Comparison of ENCODE assay signal across 8 mouse cellular contexts in genomic region chr4:109657021-109657850, GRCm38 (mm10). TPM values are rescaled to one million over a fixed set of nuclear protein-coding genes. Genes with fewer than 3 reads are reported as not detected.
DNase-seq lines count a peak whose midpoint lies in the region; ATAC-seq lines count a peak whose summit lies in the region.

No protein-coding gene starts in this region.

- peak; percentile 63 for ATAC-seq in heart, embryonic 11.5 days (replicated peaks; ENCODE audit: insufficient number of reproducible peaks, low FRiP score, low TSS enrichment)

- no peak overlapping the region for H3K27ac ChIP-seq in heart, embryonic 11.5 days (ENCODE audit: low read depth, low read length)

- no peaks in the 10 kb centered on the region for H3K36me3 ChIP-seq in heart, embryonic 11.5 days (ENCODE audit: control insufficient read depth, insufficient read depth, low read length)

- H3K27me3 ChIP-seq in heart, embryonic 11.5 days (ENCODE audit: control insufficient read depth, insufficient read depth, low read length), result peaks cover 51% of the 10 kb centered on the region

- WGBS in heart, embryonic 11.5 days (ENCODE audit: insufficient replicate concordance), result under 1% methylated on average over 53 of the region's 53 CpGs

- no peaks in the 10 kb centered on the region for H3K4me1 ChIP-seq in heart, embryonic 11.5 days (ENCODE audit: control insufficient read depth, insufficient read depth, low read length)

- peak overlapping the region; percentile 75 for H3K4me2 ChIP-seq in heart, embryonic 11.5 days

- peak; percentile 51 for DNase-seq in CD4-positive helper T cell, adult 2 months (ENCODE audit: low read depth, low spot score)
- DNase-seq in adipocyte (ENCODE audit: low spot score), result peak; percentile 74
- peak; percentile 69 for DNase-seq in embryo, embryonic 11 days
- DNase-seq in kidney, adult 9 months, result peak; percentile 47
- peak; percentile 54 for DNase-seq in lung, postnatal 14 days
- DNase-seq in retina, embryonic 14.5 days (ENCODE audit: low spot score), result peak; percentile 56
- no peak for DNase-seq in frontal cortex, adult 2 months (ENCODE audit: extremely low spot score in 1 of 2, low spot score in 1 of 2)

- H3K4me3 ChIP-seq in heart, embryonic 11.5 days (ENCODE audit: low read depth, low read length), result peak overlapping the region; percentile 45

- H3K9ac ChIP-seq in heart, embryonic 11.5 days (ENCODE audit: low read depth, low read length), result 0 out of 2 replicates have a peak overlapping the region, but pooled peaks have one; percentile 12

- H3K9me3 ChIP-seq in heart, embryonic 11.5 days (replicated peaks; ENCODE audit: control insufficient read depth, low read length), result no peaks in the 10 kb centered on the region

RNA-seq across cellular contexts. Expression of gene Cdkn2c, which starts 9.8 kb away (rescaled TPM):
- polyA plus RNA-seq in heart, embryonic 11.5 days (2014; fragmentation: Nextera tagmentation; extraction: Ambion mirVana), result 5.2 and 6.1 TPM in 2 replicates
- polyA plus RNA-seq in frontal cortex, adult 2 months (2012; rRNA removed), result 4.3 and 4.8 TPM in 2 replicates

RNA-seq across cellular contexts. Expression of gene Faf1, which starts 19.2 kb away (rescaled TPM):
- 25.2 and 25.3 TPM in 2 replicates for polyA plus RNA-seq in heart, embryonic 11.5 days (2014; fragmentation: Nextera tagmentation; extraction: Ambion mirVana)
- 16.2 and 21.4 TPM in 2 replicates for polyA plus RNA-seq in frontal cortex, adult 2 months (2012; rRNA removed)

Comparison
In these comparisons a context has a peak if more than half of its experiments do, and no peak if none do; other contexts are left out.
1. DNase-seq: peak in CD4-positive helper T cell, adult 2 months (single experiment), adipocyte (single experiment), embryo, embryonic 11 days (single experiment), kidney, adult 9 months (single experiment), lung, postnatal 14 days (single experiment) and retina, embryonic 14.5 days (single experiment); none in frontal cortex, adult 2 months (0 of 2).